Mouse (Mus musculus): ENCODE data around the gene Gm19345. TPM values are rescaled to one million over a fixed set of nuclear protein-coding genes. Genes with fewer than 3 reads are reported as not detected.

Gene Gm19345
- polyA plus RNA-seq (2015; fragmentation: Nextera tagmentation; extraction: Ambion mirVana): 19.3 and 22.9 TPM in 2 replicates

DNA sequence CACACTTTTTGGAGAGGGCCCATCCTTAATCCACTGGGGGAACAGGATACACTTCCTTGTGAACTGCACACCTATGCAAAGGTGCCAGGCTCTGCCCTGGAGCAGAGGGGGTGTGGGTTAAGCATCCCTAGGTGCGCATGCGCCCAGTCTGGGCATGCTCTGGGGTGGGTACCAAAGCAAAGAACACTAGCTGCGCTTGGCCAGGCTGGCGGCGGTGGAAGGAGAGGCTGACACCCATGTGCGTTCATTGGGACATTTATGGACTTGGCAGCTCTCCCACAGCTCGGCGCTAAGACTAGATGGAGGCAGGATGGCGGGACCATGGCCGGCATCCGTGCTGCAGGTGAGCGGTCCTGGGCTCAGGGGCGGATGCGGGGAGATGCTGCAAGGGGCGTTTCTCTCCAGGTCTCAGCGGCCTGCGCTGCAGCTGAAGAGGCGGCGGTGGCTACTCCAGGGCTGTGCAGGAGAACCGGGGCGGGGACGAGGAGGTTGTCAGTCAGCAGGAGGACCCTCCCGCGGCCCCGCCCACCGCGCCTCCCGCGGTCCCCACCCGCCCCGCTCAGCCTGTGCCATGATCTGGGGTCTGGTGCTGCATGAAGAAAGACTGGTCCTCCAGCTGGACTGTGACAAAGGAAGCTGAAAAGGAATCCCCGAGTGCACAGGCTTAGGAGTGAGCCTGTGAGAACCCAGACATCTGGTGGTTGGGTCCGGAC lies at the start of gene Gm19345:
Gm19345 (plus strand) TSS at position 146 of the 713 bp plus-strand sequence.
- 2% methylated on average over 33 of the region's 33 CpGs for WGBS
- H3K27me3 ChIP-seq (replicated peaks; ENCODE audit: control insufficient read depth, insufficient read depth, low read length): peaks cover 3% of the 10 kb centered on the region
- H3K36me3 ChIP-seq (ENCODE audit: control insufficient read depth, insufficient read depth, low read length): no peaks in the 10 kb centered on the region
- no peaks in the 10 kb centered on the region for H3K9me3 ChIP-seq (ENCODE audit: control insufficient read depth, low read length)
- H3K4me2 ChIP-seq (ENCODE audit: low read length): peak within 1 kb of the TSS; percentile 59
- ATAC-seq: peak; percentile 93
- H3K9ac ChIP-seq (ENCODE audit: low read depth, low read length): peak within 1 kb of the TSS; percentile 73
- H3K4me3 ChIP-seq (ENCODE audit: low read length): peak within 1 kb of the TSS; percentile 49
- peak within 1 kb of the TSS; percentile 68; the same call in 1 of the 2 replicates for H3K27ac ChIP-seq (ENCODE audit: low read depth, low read length)
- no peaks in the 10 kb centered on the region for H3K4me1 ChIP-seq (ENCODE audit: control insufficient read depth, insufficient read depth, low read depth, low read length)

DNA sequence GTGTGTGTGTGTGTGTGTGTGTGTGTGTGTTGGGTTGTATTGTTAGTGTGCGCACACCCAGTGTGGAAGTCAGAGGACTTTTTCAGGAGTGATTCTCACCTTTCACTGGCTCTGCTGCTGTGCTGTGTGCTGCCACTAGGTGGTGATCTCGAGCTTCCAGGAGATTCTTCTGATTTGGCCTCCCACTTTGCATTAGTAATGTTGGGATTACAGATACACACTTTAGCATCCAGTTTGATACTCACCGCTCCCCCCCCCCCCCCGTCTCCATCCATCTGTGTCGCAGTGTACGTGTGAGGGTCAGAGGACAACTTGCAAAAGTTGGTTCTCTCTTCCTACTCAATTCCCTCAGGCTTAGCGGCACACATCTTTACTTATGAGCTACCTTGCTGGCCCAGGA lies 48.8 kb upstream of the Gm19345 start:
- Histone ChIP-seq H3K9me3 (ENCODE audit: control insufficient read depth, low read length) (no peaks in the 10 kb centered on the region), H3K4me2 (ENCODE audit: low read length) (no peak overlapping the region), H3K27me3 (replicated peaks; ENCODE audit: control insufficient read depth, insufficient read depth, low read length) (peaks cover under 1% of the 10 kb centered on the region; the same call in 1 of the 2 replicates), H3K27ac (ENCODE audit: low read depth, low read length) (no peak overlapping the region), H3K4me3 (ENCODE audit: low read length) (no peak overlapping the region), H3K9ac (ENCODE audit: low read depth, low read length) (no peak overlapping the region), H3K4me1 (ENCODE audit: control insufficient read depth, insufficient read depth, low read depth, low read length) (no peaks in the 10 kb centered on the region), H3K36me3 (ENCODE audit: control insufficient read depth, insufficient read depth, low read length) (no peaks in the 10 kb centered on the region)
- WGBS: 27% methylated on average over 5 of the region's 7 CpGs
- ATAC-seq: peak; percentile 68; the same call in 1 of the 2 replicates

DNA sequence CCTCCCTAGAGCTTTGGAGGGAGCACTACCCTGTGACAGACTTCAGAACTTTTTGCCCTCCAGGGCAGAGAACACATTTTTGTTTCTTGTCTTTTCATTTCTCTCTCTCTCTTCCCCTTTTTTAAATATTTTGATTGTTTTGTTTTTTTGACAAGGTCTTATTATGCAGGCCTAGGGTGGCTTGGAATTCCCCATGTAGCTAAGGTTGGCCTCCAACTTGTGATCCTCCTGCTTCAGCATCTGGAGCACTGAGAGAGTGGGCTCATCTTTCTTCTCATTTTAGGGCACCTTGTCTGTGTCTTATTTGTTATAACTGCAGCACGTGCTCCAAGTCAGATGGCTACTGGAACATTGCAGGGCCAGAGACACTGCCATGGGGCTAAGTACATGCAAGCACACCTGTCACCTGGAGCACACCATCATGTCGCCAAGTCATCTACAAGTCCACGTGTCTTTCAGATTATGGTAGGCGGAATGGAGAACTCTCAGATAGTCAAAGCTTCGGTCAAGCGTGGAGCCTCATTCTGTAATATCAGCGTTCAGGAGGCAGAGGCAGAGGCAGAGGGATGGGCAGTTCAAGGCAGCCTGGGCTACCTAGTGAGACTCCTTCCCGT lies 45.3 kb upstream of the Gm19345 start:
- Histone ChIP-seq H3K9ac (ENCODE audit: low read depth, low read length) (no peak overlapping the region), H3K4me1 (ENCODE audit: control insufficient read depth, insufficient read depth, low read depth, low read length) (peaks cover 12% of the 10 kb centered on the region; the same call in 1 of the 2 replicates), H3K4me2 (ENCODE audit: low read length) (no peak overlapping the region), H3K27me3 (replicated peaks; ENCODE audit: control insufficient read depth, insufficient read depth, low read length) (peaks cover 23% of the 10 kb centered on the region), H3K27ac (ENCODE audit: low read depth, low read length) (no peak overlapping the region), H3K9me3 (ENCODE audit: control insufficient read depth, low read length) (no peaks in the 10 kb centered on the region), H3K36me3 (ENCODE audit: control insufficient read depth, insufficient read depth, low read length) (no peaks in the 10 kb centered on the region), H3K4me3 (ENCODE audit: low read length) (no peak overlapping the region)
- ATAC-seq: no peak
- WGBS: 88% methylated on average over 8 of the region's 8 CpGs

DNA sequence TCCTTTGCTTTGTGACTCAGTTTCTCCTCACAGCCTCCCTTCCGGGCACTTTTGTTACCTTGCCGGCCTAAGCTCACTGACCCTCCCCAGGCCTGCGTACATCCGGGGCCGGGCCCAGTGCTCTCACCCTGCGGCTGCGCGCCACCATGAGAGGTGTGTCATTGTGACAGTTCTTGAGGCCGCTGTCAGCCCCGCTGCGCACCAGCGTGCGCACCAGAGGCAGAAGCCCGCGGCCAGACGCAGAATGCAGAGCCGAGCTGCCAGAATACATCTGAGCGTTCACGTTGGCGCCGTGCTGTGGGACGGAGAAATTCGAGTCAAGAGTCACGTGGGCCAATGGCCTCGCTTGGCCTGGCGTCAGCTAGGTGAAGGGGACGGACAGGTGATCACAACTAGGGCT lies 42.4 kb upstream of the Gm19345 start:
- peaks cover 38% of the 10 kb centered on the region for H3K27me3 ChIP-seq (replicated peaks; ENCODE audit: control insufficient read depth, insufficient read depth, low read length)
- H3K36me3 ChIP-seq (ENCODE audit: control insufficient read depth, insufficient read depth, low read length): no peaks in the 10 kb centered on the region
- no peak overlapping the region for H3K27ac ChIP-seq (ENCODE audit: low read depth, low read length)
- H3K4me3 ChIP-seq (ENCODE audit: low read length): peak overlapping the region; percentile 35
- peaks cover 12% of the 10 kb centered on the region; the same call in 1 of the 2 replicates for H3K4me1 ChIP-seq (ENCODE audit: control insufficient read depth, insufficient read depth, low read depth, low read length)
- no peaks in the 10 kb centered on the region for H3K9me3 ChIP-seq (ENCODE audit: control insufficient read depth, low read length)
- ATAC-seq: peak; percentile 78
- peak overlapping the region; percentile 60 for H3K9ac ChIP-seq (ENCODE audit: low read depth, low read length)
- H3K4me2 ChIP-seq (ENCODE audit: low read length): peak overlapping the region; percentile 58
- WGBS: 5% methylated on average over 27 of the region's 27 CpGs

DNA sequence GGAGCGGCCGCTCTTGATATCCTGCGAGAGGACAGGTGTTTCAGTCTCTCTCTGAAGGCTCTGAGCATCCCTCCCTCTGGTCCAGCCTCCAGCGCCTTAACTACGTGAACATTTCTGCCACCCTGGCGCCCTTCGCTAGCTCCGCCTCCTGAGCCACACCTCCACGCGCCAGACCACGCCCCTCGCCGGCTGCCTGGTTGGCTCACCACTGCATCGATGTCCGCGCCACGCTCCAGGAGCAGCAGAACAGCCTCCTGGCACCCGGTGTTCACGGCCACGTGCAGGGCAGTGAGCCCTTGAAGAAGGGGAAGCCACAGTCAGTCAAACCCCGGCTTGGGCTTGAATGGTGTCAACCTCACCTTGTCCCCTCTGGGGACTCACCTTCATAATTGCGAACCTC lies 40.7 kb upstream of the Gm19345 start:
- peak overlapping the region; percentile 24 for H3K4me3 ChIP-seq (ENCODE audit: low read length)
- peak; percentile 35 for ATAC-seq
- H3K36me3 ChIP-seq (ENCODE audit: control insufficient read depth, insufficient read depth, low read length): no peaks in the 10 kb centered on the region
- H3K9ac ChIP-seq (ENCODE audit: low read depth, low read length): 0 out of 2 replicates have a peak overlapping the region, but pooled peaks have one; percentile 36
- H3K27ac ChIP-seq (ENCODE audit: low read depth, low read length): no peak overlapping the region
- peak overlapping the region; percentile 49 for H3K4me2 ChIP-seq (ENCODE audit: low read length)
- 5% methylated on average over 21 of the region's 22 CpGs for WGBS
- H3K4me1 ChIP-seq (ENCODE audit: control insufficient read depth, insufficient read depth, low read depth, low read length): peaks cover 16% of the 10 kb centered on the region
- peaks cover 38% of the 10 kb centered on the region for H3K27me3 ChIP-seq (replicated peaks; ENCODE audit: control insufficient read depth, insufficient read depth, low read length)
- H3K9me3 ChIP-seq (ENCODE audit: control insufficient read depth, low read length): no peaks in the 10 kb centered on the region

DNA sequence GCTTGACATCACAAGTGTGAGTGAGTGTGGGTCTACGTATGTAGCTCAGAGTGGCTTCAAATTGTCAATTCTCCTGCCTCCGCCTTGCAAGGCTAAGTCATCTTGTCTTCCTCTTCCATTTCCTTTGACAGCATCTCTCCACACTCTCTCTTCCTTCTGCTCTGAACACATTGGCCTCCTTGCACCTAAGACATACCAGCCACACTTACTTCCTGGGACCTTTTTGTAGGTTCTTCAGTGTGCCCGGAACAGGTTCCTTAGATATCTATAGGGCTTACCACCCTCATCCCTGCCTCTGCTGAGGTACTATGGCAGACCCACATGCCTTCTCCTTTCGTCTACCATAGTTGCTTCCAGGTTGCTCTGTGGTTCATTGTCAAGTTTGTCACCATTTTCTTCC lies 38.6 kb upstream of the Gm19345 start:
- no peak for ATAC-seq
- no peak overlapping the region for H3K4me2 ChIP-seq (ENCODE audit: low read length)
- H3K9me3 ChIP-seq (ENCODE audit: control insufficient read depth, low read length): no peaks in the 10 kb centered on the region
- H3K4me3 ChIP-seq (ENCODE audit: low read length): no peak overlapping the region
- H3K27ac ChIP-seq (ENCODE audit: low read depth, low read length): no peak overlapping the region
- 89% methylated on average over 4 of the region's 4 CpGs for WGBS
- H3K36me3 ChIP-seq (ENCODE audit: control insufficient read depth, insufficient read depth, low read length): no peaks in the 10 kb centered on the region
- H3K9ac ChIP-seq (ENCODE audit: low read depth, low read length): no peak overlapping the region
- peaks cover 28% of the 10 kb centered on the region for H3K4me1 ChIP-seq (ENCODE audit: control insufficient read depth, insufficient read depth, low read depth, low read length)
- peaks cover 44% of the 10 kb centered on the region for H3K27me3 ChIP-seq (replicated peaks; ENCODE audit: control insufficient read depth, insufficient read depth, low read length)

DNA sequence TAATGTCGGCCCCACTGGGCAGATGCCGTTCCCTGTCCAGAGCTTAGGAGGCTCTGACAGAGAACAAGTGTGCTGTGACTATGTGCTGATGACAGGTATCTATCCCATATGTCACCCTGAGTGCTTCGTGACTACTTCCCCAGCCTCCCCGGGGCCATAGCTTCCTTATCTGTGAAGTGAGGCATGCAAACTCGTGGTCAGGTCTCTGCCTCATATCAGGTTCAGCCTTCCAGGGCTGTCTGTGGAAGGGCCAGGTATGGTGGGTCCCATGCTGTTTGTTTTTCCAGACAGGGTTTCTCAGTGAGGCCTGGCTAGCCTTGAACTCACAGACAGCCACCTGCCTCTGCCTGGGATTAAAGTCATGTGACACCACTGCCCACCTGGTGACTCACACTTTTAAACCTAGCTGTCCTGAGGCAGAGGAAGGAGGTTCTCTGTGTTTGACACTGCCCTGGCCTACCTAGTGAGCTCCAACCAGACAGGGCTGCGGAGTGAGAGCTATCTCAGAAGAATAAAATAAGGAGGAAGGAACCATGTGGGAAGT lies 38.2 kb upstream of the Gm19345 start:
- H3K4me2 ChIP-seq (ENCODE audit: low read length): no peak overlapping the region
- H3K36me3 ChIP-seq (ENCODE audit: control insufficient read depth, insufficient read depth, low read length): no peaks in the 10 kb centered on the region
- H3K27ac ChIP-seq (ENCODE audit: low read depth, low read length): no peak overlapping the region
- no peak overlapping the region for H3K4me3 ChIP-seq (ENCODE audit: low read length)
- H3K9me3 ChIP-seq (ENCODE audit: control insufficient read depth, low read length): no peaks in the 10 kb centered on the region
- ATAC-seq: no peak
- peaks cover 28% of the 10 kb centered on the region for H3K4me1 ChIP-seq (ENCODE audit: control insufficient read depth, insufficient read depth, low read depth, low read length)
- H3K27me3 ChIP-seq (replicated peaks; ENCODE audit: control insufficient read depth, insufficient read depth, low read length): peaks cover 41% of the 10 kb centered on the region
- H3K9ac ChIP-seq (ENCODE audit: low read depth, low read length): no peak overlapping the region
- 85% methylated on average over 6 of the region's 6 CpGs for WGBS

DNA sequence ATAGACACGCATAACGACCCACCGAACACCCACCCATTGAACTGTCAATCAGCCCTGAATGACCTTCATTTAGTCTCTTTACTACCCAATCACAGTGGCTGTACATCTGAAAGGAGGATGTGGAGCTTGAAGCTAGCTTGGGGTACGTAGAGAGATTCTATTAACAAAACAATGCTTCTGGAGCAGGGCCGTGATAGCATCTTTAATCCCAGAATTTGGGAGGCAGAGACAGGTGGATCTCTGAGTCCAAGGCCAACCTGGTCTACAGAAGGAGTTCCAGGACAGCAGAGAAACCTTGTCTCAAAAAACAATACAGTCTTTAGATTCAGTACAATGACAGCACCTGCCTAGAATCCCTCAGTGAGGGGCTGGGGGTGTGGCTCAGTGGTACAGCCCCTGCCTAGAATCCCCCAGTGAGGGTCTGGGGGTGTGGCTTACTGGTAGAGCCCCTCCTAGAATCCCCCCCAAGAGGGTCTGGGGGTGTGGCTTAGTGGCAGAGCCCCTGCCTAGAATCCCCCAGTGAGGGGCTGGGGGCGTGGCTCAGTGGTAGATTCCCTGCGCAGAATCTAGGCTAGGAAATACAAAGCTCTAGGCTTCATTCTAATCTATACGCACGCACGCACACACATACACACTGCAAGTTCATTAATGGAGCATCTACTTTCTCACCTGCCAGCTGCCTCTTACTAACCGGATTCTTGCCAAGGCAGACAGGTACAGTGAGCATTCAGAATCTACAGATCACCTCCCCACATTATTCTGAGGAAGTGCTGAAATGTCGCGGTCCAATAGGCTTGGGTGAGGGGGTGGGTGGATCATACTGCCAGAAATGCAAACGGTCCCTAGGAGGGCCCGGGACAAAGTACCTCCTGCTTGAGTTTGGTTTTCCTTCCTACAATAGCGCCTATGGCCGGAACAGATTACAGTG lies 36.2 kb upstream of the Gm19345 start:
- ATAC-seq: peak; percentile 57
- Histone ChIP-seq H3K27ac (ENCODE audit: low read depth, low read length) (no peak overlapping the region; the same call in 1 of the 2 replicates), H3K27me3 (replicated peaks; ENCODE audit: control insufficient read depth, insufficient read depth, low read length) (peaks cover 27% of the 10 kb centered on the region), H3K9me3 (ENCODE audit: control insufficient read depth, low read length) (no peaks in the 10 kb centered on the region; the same call in 1 of the 2 replicates), H3K4me1 (ENCODE audit: control insufficient read depth, insufficient read depth, low read depth, low read length) (peaks cover 21% of the 10 kb centered on the region), H3K4me3 (ENCODE audit: low read length) (peak overlapping the region; percentile 48), H3K9ac (ENCODE audit: low read depth, low read length) (peak overlapping the region; percentile 59), H3K36me3 (ENCODE audit: control insufficient read depth, insufficient read depth, low read length) (no peaks in the 10 kb centered on the region), H3K4me2 (ENCODE audit: low read length) (peak overlapping the region; percentile 76)
- 22% methylated on average over 17 of the region's 17 CpGs for WGBS
